Mouse (Mus musculus) spleen, adult 18-20 months (tissue): ENCODE measurements around the gene Igsf8.
A peak's percentile ranks its signal among the peaks of the same experiment; 100 is the strongest.

ENCODE experiments used
- DNase-seq, 2 experiments: peaks; one replicate each; pipeline ENCODE4 v3.0.0; 2022; ENCODE audit warnings: mixed read lengths in 2 of 2

Igsf8 gene

DNA sequence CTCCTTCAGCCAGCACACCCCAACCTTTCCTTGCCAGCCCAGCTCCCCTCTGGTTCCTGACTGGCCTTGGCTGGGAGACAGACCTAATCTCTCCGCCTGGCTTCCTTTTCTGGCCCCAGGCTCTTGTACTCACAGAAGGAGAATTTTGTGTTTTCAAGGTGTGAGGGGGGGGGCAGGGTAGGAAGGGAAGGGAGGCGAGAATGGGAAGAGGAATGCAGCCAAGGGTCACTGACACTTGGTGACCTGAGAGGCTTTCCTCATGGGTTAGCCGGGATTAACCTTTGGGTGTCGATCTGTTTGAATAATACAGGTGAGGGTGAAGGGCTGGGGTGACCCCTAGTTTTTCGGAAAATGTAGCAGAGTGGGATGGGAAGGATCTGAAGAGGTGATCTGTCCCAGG, 12.7 kb downstream of the Igsf8 start:
- DNase-seq: no peak

GRCm38 (mm10) chr1:172274547-172274946, 13.1 kb downstream of the Igsf8 start:
- no peak for DNase-seq

DNA sequence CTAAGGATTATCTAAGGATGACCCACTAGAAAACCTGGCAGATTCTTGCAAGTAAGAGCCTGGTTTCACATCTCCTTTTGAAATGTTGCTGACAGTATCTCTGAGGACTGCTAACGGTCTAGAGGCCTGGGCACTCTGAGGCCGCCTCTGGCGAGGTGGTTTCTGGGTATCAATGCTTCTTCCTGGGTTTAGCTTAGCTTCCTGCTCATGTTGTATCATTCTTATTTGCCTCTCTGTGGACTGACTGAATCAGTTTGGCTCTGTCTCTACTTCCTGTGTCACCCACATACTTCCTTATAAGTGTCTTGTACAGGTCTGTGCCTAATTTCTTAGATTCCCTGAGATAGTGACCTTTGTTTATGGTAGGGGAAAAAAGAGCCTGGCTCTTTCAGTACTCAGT, 15.7 kb downstream of the Igsf8 start:
- peak; percentile 52 to 58 for DNase-seq

- no peak for DNase-seq
Observed at GRCm38 (mm10) chr1:172278328-172278727, 16.9 kb downstream of the Igsf8 start.

GRCm38 (mm10) chr1:172279768-172280509, 18.5 kb downstream of the Igsf8 start:
- DNase-seq: peak in 1 of 2 experiments; percentile 1

DNA sequence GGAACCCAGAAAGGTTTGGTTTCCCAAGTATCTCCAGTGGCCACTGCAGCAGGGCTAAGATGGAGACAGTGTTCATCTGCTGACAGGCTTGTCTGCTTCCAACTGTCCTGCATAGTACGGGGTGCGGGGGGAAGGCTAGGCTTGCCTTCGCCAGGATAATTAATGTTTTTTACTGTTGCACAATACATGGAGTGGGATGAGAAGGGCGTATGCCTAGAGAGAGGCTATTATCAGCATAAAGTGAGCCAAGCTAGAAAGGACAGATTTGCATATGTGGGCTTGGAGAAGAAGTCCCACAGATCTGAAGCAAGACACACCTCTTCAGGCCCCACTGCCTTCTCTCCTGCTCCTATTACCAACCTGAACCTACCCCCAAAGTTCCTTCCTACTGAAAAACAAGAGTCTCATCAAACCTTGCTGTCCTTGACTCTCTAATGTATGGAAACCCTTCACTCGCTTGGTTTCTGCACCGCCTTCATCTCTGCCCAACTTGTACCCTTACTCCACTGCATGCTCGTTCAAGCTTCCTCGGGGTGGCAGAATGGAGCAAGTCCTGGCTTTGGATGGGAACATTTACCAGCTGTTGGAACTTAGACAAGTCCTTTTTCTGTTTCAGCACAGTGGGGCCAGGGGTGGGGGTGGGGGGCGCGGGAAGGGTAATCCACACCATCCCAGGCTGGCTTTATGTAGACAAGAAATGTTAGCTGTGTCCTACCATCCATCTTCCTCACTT, 20.2 kb downstream of the Igsf8 start:
- no peak for DNase-seq

DNA sequence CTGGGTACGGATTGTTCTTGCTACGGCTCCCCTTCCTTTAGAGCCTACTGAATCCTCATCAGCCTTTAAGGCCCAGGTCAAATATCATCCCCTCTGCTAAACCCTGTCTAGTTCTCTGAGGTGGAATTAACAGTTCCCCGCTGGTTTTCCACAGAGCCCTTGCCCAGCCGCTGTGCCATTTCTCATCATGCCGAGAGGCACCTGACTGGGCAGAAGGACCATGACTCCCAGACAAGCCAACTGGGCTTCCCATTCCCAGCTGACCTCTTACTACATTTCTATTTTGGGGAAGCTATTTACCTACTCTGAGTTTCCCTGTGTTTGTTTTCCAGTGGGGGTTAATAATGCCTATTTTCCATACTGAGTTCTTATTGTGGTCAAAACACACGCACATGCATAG, 21.6 kb downstream of the Igsf8 start:
- DNase-seq: no peak

DNA sequence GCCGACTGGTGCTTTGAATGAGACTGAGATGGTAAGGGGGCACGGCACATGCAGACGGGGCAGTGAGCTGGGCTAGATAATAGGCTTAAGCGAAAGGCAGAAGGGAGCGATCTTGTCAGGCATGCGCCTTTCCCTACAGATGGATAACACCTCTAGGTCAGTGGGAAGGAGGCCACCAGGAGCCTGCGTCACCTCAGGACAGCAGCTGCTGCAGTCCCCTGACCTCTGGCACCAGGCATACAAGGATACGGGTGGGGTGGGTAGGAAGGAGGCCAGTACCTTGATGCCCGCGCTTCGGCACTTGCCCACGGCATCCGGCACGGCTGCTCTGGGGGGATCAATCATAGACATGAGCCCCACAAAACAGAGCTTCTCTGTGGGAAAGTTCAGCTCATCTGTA, 22.8 kb downstream of the Igsf8 start:
- no peak for DNase-seq

DNA sequence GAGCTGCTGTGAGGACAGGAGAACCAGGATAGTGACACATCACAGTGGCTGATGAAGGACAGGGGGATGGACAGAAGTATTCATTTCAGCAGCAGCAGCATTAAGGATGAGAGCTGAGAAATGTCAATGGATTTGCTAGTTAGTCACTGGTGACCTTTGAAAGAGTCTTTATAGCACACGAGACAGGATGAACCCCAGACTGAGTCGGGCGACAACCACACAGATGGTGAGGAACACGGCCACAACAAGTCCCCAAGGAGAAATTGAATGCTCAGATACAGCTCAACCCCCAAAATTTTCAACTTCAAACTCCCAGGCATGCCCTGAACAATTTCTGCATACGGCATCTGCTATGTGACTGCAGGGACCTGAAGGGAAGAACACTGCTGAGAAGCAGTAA, 25.3 kb downstream of the Igsf8 start:
- DNase-seq: no peak

GRCm38 (mm10) chr1:172288900-172289616, 27.6 kb downstream of the Igsf8 start:
- no peak for DNase-seq

GRCm38 (mm10) chr1:172289617-172289946, 28.1 kb downstream of the Igsf8 start:
- no peak for DNase-seq

DNA sequence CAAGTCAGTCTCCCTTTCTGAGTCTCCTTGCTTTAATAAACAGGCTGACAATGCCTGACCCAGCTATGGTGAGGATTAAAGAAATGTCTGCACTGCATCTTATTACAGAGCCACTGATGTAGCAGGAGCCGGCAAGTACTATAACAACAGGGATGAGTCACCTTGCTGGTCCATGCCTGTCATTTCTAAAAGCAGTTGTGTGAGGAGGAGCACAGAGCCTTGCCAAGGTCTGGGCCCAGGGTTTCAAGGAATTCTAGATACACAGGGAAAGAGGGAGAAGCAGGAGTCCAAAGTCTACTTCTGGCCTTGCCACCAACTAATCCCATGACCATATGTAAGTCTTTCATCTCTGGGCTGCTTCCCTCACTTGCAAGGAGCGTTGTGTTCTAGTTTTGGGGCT, 31.4 kb downstream of the Igsf8 start:
- no peak for DNase-seq

- no peak for DNase-seq
Observed at GRCm38 (mm10) chr1:172293449-172293848, 32.0 kb downstream of the Igsf8 start.

DNA sequence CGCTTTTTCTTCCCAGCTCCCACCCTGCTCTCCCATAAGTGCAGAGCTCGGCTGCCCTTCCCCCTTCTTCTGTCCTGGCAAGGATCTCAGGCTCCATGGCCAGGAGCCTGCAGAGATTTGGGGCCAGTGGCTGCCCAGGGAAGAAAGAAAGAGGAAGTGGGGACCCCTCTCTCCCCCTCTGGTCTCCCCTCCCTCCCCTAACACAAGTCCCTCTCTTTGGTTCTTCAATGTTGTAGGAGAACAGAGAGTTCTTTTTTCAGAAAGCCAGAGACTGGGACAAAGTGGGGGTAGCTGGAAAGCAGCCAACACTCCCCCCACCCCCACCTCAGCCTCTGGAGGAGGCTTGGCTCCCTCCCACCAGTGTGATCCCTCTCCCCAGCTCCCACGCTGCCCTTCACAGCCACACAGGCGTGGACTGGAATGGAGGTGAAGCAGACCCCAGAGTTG, 34.3 kb downstream of the Igsf8 start:
- no peak for DNase-seq

DNA sequence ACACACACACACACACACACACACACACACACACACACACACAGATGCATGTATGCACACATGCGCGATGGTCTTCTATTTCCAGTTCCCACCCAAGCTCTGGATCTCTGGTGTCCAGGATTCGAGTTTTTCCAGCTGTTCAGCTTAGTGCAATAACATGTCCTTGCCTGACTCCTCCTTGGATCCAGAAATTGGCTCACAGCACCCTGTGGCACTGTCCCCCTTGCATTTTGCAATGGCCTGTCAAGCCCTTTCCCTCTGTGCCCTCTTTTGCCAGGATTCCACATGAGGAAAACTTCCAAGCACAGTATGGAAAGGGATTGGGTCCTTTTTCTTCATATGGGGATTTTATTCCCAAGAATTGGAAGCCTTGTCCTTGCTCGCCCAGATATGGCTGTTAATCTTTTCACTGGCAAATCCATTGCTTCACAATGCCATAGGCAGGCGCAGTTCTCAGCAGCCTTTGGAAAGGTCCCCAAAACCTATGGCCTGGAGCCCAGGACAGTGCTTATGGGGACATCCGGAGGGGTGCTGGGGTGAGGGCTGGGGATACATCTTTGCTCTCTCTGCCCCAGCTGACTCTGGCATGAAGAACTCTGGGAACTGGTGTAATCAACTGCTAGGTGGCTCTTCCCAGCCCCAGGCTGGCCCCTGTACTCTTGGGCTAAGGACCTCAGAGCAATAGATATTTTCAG, 35.5 kb downstream of the Igsf8 start:
- DNase-seq: no peak

DNA sequence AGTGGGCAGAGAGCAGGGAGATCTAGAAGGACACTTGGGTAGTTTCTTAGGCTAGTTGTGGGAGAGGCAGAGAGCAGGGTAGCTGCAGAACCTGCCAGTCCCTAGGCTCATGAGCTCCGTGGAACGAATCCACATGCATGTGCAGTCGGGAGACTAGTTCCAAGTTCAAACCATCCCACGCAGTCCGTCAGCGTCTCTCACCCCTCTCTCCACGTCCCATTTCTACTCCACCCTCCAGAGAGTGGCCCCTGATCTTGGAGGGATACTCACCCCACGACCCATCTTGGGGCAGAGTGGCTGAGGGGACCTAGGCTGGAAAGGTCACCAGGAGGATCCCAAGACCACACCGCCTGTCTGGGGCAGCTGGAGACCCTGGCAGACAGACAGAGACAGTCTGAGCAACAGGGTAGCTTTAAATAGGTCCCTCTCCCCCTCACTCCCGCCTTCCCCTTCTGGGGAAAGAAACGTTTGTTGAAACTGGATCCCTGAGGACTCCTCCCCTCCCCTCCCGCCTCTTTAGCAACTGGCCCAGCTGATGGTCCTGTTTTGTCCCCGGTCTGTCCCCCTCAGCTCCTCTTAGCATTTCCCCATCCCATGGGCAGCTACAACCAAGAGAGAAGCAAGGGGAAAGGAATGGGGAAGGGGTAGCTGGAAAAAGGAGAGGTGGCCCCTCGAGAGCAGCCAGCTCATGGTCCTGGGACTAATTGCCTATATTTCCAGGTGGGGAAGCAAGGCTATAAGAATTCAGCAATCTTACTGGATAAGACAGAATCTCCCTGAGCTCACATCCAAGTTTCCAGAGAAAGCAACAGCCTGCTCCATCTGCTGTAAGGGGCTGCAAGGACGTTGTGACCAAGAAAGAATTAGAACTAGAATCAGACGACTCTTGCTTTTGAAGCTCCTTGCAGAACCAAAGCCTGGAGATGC, 36.4 kb downstream of the Igsf8 start, which contains the start of gene Atp1a2:
Gene Atp1a2, minus strand, starts transcription at position 454 of the 927 bp plus-strand sequence.
- DNase-seq: no peak

- no peak for DNase-seq
Observed at GRCm38 (mm10) chr1:172299528-172299927, 38.1 kb downstream of the Igsf8 start.

GRCm38 (mm10) chr1:172300247-172300646, 38.8 kb downstream of the Igsf8 start:
- DNase-seq: no peak

- no peak for DNase-seq
Observed at GRCm38 (mm10) chr1:172301180-172301579, 39.7 kb downstream of the Igsf8 start.

DNA sequence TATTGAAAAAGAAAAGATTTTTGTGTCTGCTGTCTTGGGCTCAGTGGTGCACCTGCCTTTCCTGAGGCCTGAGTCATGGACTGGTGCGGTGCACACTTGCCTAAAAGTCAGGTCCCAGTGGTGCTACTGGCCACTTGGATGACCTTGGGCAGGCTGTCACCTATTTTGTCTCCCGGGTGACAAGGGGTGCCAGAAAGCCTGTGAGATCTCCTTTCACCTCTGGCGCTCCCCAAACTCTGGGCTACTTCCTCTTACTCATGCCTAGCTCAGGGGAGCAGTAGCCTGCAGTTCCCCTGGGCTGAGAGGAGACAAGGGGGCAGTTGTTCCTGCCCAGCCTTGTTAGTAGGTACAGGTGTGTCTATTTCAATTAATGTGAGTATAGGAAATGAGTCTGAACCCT, 40.9 kb downstream of the Igsf8 start:
- no peak for DNase-seq

DNA sequence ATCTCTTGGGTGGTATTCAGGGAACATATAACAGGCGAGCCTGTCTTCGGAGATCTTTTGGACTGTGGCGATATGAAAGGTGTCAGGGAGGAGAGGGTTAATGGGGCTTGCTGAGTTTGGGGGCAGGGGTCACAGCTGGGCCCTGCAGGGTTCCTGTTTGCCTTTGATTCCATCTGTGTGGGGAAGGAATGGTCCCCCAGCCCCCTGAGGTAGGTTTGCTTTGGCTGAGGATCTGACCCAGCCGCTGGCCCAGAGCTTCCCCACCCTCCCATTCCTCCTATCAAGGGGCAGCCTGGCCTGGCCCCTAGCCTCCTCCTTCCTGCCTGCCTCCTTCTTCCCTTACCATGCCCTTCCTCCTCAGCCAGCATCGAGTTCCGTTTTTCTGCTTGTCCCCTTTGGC, 41.4 kb downstream of the Igsf8 start:
- no peak for DNase-seq

DNA sequence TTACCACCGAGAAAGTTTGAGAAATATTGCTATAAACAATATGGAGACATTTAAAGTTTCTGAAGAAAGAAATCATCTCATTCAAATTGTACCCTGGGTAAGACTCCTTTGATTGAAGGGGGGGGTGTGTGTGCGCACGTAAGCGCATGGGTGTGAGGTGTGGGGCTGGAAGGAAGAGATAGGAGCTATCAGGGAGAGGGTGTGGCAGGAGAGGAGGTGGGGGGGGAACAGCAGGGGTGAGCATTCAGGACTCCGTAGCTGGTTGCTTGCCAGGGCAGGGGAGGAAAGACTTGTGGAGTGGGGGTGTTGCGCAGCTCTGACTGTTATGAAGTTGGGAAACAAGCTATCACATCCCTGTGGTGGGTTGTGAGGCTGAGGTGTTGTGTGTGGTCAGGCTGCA, 43.0 kb downstream of the Igsf8 start:
- no peak for DNase-seq
